Mouse (Mus musculus) splenic B cell, adult 2 months (primary cell): ENCODE data around the gene Pla2g4a.
"Not testable (repeated sequence)": the region's sequence is repeated elsewhere in the genome, so short reads cannot be mapped to it uniquely, and the experiment has no call there.

Experiments used
- DNase-seq: peaks from one replicate; pipeline ENCODE4 v3.0.0-alpha.2; 2011; ENCODE audit warnings: low read depth, low spot score
- H3K27me3 ChIP-seq: 2 replicates; pipeline ENCODE4 v1.6.1; 2012; ENCODE audit warnings: mild to moderate bottlenecking, low read length, moderate library complexity, mixed read lengths; ENCODE audit not compliant: control insufficient read depth, poor library complexity, insufficient read depth, severe bottlenecking
- H3K36me3 ChIP-seq: 2 replicates; pipeline ENCODE4 v1.6.1; 2012; ENCODE audit warnings: mild to moderate bottlenecking, low read length, moderate library complexity, mixed read lengths; ENCODE audit not compliant: control insufficient read depth, poor library complexity, insufficient read depth, severe bottlenecking

Gene Pla2g4a

DNA sequence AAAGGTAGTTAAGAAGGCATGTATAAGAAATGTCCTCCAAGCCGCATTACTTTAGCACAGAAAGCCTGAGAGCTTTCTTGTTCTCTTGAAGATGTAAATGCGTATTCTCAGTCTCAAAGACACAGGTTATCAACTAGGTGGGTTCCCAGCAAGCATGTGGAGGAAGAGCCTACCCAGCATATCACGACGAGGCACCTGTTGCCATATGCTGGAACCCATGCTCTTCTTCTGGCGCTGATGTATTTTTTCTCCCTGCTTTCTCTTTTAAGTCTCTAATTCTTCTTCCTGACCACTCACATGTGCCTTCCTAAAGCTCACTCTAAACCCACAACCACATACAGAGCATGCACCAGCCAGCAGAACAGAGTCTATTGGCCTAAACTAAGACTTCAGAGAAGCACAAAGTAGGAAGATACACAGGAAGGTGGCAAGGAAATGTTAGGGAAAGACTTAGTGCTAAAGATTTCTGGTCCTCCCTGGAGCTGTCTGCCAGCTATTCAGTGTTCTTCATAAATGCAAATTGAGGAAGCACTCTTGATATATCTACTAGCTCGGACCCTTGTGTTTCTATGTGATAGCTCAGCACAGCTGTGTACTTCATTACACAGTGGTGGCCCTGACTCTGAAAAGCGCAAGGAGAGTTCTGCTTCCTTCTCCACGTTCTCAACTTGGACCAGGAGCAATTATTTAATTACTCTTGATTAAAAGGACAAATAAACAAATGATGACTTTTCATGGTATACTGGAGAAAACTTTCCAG is 12.8 kb downstream of the Pla2g4a start:
- DNase-seq = no peak
- H3K27me3 ChIP-seq = no peaks in the 10 kb centered on the region
- H3K36me3 ChIP-seq = no peaks in the 10 kb centered on the region

DNA sequence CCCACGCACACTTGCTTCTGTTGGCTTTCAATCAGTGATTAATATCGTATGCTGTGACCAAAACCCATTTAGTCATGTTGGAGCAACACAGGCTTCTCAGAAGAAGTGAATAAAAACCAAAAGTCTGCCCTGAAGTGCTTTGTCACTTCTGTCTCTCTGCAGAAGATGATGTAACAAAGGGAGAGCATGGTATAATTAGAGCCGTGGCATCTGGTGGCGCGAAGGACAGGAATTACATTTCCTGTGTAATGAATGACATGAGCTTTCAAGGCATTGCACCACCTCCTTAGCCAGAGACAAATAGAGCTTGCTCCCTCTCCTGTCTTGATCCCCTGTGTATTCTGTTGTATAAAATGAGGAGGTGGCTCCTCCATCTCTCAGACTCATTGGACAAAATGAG is 14.1 kb downstream of the Pla2g4a start:
- H3K27me3 ChIP-seq = no peaks in the 10 kb centered on the region
- H3K36me3 ChIP-seq = no peaks in the 10 kb centered on the region
- no peak for DNase-seq

DNA sequence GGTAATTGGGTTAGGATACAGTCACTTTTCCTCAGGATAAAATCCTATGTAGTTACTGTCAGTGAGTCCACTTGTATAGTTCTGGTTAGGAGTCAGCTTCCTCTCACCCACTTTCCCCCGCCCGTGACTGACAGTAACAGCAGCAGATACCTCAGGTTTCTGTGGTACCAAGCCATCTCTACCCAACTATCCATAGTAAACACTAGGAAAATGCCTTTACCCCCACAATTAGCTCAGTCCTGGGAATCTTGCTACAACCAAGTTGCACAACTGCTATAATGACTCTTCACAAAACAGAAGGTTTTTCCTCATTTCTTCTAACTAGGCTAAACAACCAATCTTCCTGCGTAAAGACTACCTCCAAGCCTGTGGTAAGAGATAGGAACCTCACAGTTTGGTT is 14.7 kb downstream of the Pla2g4a start:
- no peaks in the 10 kb centered on the region for H3K36me3 ChIP-seq
- H3K27me3 ChIP-seq = no peaks in the 10 kb centered on the region
- DNase-seq = no peak

DNA sequence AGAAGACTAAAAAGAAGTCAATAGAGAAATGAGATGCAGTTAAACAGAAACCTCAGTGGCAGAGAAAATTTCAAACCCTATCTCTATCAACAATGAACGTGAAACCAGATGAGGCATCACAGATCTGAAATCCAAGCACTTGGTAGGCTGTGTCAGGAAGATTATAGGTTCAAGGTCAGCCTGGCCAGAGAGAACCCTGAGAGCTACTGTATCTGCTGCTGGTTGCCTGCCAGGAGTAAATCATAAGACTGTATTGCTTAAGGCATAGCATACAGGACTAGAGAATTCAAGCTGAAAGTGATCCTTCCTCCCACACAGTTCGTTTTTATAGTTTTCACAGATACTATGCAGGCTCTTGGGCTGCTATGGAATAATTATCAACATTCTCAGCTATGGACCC is 17.5 kb downstream of the Pla2g4a start:
- Histone ChIP-seq H3K36me3 (no peaks in the 10 kb centered on the region), H3K27me3 (no peaks in the 10 kb centered on the region)
- DNase-seq = no peak

DNA sequence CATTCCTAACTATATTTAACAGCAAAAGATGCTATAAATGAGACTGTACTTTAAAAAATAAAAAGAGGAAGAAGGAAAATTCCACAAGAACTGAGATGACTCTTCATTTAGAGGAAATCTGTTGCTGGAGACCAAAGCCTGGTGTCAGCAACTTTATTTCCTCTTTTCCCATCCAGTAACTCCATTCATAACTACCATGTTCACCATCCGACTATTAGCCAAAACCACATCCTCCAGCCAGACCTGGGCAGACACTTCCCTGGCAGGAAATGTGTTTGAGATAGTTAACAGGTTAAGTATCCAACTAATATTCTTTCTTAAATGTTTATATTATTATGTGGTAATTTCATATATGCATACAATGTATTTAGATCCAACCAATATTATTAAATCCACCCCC is 20.8 kb downstream of the Pla2g4a start:
- Histone ChIP-seq H3K27me3 (no peaks in the 10 kb centered on the region), H3K36me3 (no peaks in the 10 kb centered on the region)
- no peak for DNase-seq

DNA sequence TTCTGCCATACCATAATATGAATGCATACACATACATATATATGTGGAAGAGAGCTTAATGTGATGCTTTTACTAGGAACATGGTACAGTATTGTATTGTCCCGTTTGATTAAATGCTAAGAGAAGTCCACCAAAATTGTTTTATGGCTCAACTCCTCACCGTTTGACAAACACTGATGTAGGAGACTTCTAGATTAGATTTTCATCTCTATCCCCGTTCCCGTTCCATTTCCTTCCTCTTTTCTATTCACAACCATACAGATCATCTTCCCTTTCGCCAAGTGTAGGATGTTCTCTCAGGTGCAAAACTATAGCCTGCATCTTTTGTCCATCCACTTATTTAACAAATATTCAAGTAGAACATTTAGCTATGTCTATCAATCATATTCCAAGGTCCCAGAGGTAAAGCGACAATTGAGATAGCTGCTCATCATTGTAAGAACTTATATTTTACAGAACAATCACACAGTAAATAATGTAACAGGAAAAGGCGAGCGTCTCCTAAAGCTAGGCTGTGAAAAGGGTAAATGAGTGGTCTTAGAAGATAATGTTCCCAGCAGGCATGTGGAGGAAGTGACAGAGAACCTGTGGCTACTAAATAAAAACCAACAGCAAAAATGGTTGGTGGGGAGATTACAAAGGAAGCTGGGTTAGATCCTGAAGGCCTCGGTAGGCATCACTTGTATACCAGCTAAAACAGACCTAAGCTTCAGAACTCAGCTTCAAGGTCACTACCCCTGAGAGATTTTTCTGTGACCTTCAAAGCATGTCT is 21.6 kb downstream of the Pla2g4a start:
- no peaks in the 10 kb centered on the region for H3K36me3 ChIP-seq
- DNase-seq = no peak
- H3K27me3 ChIP-seq = no peaks in the 10 kb centered on the region

DNA sequence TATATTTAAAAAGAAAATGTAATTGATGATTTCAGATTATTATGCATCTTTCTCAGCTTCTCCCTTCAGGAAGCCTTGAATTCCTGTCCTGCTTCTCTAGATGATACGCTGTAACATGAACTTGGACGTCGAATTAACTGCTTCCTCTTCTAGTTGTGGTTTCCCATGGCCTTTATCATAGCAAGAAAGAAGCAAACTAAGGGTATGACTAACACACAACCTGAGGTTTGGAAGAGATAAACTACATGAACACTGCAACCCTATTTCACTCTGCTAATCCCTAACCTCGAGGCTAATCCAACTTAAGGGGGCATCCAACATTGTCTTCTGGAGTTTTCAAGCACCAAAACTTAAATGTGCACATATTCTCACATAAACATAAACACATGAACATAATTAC is 23.3 kb downstream of the Pla2g4a start:
- Histone ChIP-seq H3K27me3 (no peaks in the 10 kb centered on the region), H3K36me3 (no peaks in the 10 kb centered on the region)
- DNase-seq = no peak

DNA sequence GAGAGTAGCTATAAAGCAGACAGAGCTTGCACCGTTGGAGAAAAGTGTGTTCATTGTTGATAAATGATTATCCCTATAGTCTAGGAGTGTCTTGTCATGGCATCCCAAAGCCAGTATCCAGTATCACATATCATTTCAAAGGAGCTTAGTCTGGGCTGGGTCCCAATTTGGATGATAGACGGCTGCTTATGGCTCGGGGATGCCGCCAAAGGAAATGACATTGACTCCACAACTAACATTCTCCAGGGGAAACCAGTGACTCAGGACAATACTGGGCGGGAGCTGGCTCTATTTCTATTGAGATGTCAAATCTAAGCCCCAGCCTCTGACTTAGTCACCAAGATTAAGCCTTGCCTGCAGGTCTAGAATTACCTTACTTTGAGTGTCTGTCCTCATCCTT is 31.9 kb downstream of the Pla2g4a start:
- Histone ChIP-seq H3K36me3 (no peaks in the 10 kb centered on the region), H3K27me3 (no peaks in the 10 kb centered on the region)
- no peak for DNase-seq

DNA sequence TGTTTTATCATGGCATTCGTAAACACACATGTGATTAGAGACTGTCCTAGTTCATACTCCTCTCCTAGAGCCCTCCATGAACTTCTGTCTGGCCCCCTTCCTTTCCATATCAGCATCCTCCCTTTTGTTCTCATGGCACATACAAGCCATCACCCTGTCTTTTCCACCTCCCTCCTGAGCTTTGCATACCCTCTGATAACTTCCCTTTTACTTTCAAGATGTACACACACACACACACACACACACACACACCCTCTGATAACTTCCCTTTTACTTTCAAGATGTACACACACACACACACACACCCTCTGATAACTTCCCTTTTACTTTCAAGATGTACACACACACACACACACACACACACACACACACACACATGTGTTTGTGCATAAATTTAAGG is 37.4 kb downstream of the Pla2g4a start:
- H3K36me3 ChIP-seq, H3K27me3 ChIP-seq: not testable (repeated sequence)
- DNase-seq = peak; percentile 17

DNA sequence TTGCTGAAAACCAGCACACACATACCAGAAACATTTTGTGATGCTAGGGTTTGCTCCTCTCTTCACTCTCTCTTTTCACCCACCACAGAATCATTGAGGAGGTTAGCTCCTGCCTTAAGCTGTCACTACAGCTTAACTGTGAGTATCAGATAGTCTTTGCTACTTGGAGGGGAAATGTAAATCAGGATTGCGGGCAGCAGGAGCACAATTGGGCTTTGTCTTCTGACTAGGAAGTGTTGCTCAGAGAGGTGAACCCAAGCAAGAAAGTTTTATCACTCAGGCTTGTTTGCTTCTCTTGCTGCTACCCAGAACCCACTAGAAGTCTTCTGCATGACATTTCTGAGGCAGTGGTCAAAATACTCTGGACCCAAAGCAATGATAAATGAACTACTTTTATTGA is 38.9 kb downstream of the Pla2g4a start:
- DNase-seq = no peak
- Histone ChIP-seq H3K36me3 (no peaks in the 10 kb centered on the region), H3K27me3 (no peaks in the 10 kb centered on the region)

DNA sequence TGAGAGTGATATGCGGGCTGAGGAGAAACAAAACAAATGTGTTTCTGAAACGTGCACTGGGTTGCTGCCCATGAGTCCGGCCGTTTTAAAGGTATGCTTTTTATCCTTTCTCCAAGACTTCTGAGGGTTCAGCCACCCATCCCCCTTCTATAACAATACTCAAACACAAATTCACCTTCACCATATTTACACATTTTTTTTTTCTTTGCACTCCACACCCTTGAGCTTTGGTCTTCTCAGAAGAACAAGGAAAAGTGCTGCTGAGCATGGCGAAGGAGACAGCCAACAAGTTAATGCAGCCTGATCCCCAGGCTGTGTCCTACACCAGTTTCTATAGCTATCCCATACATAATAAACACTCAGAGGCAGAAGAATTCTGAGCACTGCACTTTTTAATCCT is 39.8 kb downstream of the Pla2g4a start:
- Histone ChIP-seq H3K36me3 (no peaks in the 10 kb centered on the region), H3K27me3 (no peaks in the 10 kb centered on the region)
- DNase-seq = no peak

DNA sequence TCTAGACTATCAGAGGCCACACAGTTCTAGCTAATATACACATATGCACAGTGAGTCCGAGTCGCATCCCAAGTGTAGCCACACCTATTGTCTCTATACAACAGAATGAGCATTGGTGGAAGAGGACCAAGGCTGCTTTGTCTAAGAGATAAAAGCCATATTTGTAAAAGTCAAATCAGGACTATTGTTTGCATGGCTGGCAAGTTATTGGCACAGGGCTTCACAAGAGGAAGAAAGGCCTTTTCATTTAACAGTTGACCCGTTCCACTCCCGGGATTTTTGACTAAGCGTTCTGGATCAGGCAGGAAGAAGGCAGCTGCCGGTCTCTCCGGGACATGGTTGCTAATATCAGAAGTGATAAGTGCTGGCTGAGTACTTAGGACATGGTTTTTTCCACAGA is 41.8 kb downstream of the Pla2g4a start:
- DNase-seq = no peak
- Histone ChIP-seq H3K36me3 (no peaks in the 10 kb centered on the region), H3K27me3 (no peaks in the 10 kb centered on the region)

DNA sequence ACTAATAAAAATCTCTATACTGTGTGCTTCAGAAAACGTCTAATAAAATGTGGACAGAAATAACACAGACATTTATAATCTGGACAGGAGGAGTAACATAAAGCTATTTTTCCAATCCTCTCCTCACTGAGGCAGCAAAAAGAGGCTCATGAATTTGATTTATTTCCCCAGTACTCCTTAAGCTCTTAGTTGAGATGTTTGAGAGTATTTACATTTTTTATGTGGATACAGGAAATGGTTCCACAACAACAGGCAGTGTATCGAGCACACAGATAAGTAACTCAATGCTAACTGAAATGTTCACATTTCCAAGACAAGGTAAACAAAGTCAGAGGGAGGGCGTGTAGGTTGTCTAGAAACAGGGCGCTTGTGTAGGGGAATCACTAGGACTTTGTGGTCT is 48.1 kb downstream of the Pla2g4a start:
- H3K27me3 ChIP-seq = no peaks in the 10 kb centered on the region
- H3K36me3 ChIP-seq = no peaks in the 10 kb centered on the region
- no peak for DNase-seq

DNA sequence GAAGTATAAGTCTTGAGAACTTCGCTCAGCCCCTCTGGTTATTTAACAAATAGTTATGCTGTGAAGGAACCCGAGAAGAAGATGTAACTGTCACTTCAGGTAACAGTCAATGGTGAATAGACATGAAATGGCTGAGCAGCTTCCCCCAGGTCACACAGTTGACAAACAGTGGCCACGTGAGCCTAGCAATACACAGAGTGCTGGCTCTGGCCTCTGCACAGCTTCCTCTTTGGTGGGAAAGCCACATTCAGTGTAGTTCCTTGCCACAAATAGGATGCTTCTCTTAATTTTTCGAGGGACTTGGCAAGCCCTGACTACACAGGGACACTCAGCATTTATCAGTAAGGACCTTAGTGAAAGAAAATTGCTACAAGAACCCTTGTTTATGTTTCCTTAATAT is 50.0 kb downstream of the Pla2g4a start:
- H3K36me3 ChIP-seq = no peaks in the 10 kb centered on the region
- no peaks in the 10 kb centered on the region for H3K27me3 ChIP-seq
- no peak for DNase-seq

DNA sequence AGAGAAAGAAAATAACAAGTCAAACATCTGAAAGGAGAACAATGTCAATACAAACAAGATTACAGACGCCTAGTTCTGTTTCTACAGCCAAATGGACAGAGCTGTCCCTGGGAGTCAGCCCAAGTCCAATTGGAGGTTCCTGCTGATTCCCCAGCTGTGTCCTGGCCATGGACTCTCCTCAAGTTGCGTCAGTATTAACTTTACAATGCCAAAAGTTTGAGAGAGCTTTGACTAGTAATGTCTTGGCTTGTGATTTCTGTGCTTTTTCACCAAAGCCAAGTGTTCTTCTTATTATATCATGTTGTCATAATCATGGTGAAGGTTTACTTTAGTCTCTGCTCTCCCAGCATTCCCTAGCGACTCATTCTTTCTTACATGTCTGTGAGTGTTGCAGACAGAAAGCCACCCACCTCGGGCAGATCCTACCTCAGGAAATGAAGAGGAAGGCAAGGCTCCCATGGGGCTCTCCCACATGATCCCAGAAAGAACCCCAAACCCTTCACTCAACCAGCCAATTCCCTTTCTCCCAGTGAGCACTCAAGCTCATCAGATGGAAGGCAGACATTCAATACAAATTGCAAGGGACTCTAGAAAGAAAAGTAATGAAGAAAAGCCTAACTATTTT is 63.0 kb downstream of the Pla2g4a start:
- no peak for DNase-seq
- H3K27me3 ChIP-seq = no peaks in the 10 kb centered on the region
- no peaks in the 10 kb centered on the region for H3K36me3 ChIP-seq
